Mouse (Mus musculus) T-cell, adult 2 months (primary cell): ENCODE results near the gene Gucy2c.

Source experiments
- DNase-seq: peaks from one replicate; pipeline ENCODE4 v3.0.0; 2022; ENCODE audit warnings: low spot score

Gucy2c gene

GRCm38 (mm10) chr6:136662063-136662462, 119.5 kb downstream of the Gucy2c start:
- no peak for DNase-seq

- no peak for DNase-seq
These were observed 119.9 kb downstream of the Gucy2c start, which contains the start of gene Plbd1 for GRCm38 (mm10) chr6:136661706-136662016. Plbd1 (minus strand) TSS chr6:136661928.

GRCm38 (mm10) chr6:136660831-136661705, 120.5 kb downstream of the Gucy2c start:
- no peak for DNase-seq

- DNase-seq, result no peak
These were observed 122.3 kb downstream of the Gucy2c start for GRCm38 (mm10) chr6:136659226-136659625.

GRCm38 (mm10) chr6:136658303-136658702, 123.3 kb downstream of the Gucy2c start:
- DNase-seq, result no peak

GRCm38 (mm10) chr6:136655786-136656185, 125.8 kb downstream of the Gucy2c start:
- no peak for DNase-seq

GRCm38 (mm10) chr6:136654470-136654869, 127.1 kb downstream of the Gucy2c start:
- no peak for DNase-seq

- no peak for DNase-seq
These were observed 128.2 kb downstream of the Gucy2c start for GRCm38 (mm10) chr6:136653331-136653730.

- DNase-seq, result no peak
These were observed 130.9 kb downstream of the Gucy2c start for GRCm38 (mm10) chr6:136650664-136651063.

GRCm38 (mm10) chr6:136647455-136647861, 134.1 kb downstream of the Gucy2c start:
- DNase-seq, result no peak
